Mouse (Mus musculus) CH12.LX (cell line): Measurements from ENCODE around the gene Ap1g1. TPM values are rescaled to one million over a fixed set of nuclear protein-coding genes. Genes with fewer than 3 reads are reported as not detected.
A peak's percentile ranks its signal among the peaks of the same experiment; 100 is the strongest.

Source experiments
- DNase-seq: peaks from one replicate; pipeline ENCODE4 v3.0.0-alpha.2; 2013; ENCODE audit errors: extremely low read depth
- H3K27ac ChIP-seq: 2 replicates; pipeline ENCODE4 v1.5.1; 2012; ENCODE audit warnings: low read depth, mild to moderate bottlenecking, control low read depth, moderate library complexity; ENCODE audit not compliant: insufficient read depth
- H3K27me3 ChIP-seq: replicated peaks from 2 replicates; pipeline ENCODE3; 2012; ENCODE audit warnings: inconsistent platforms
- H3K36me3 ChIP-seq, 2 experiments: replicated peaks in 1 of 2; 2 replicates each; pipeline versions ENCODE3 to v1.6.1; 2012; ENCODE audit warnings: inconsistent platforms in 1 of 2, low read length in 1 of 2, mild to moderate bottlenecking in 1 of 2, mixed read lengths in 1 of 2, moderate library complexity in 1 of 2; ENCODE audit not compliant: control insufficient read depth in 1 of 2, insufficient read depth in 1 of 2
- H3K4me1 ChIP-seq, 2 experiments: 2 replicates each; pipeline ENCODE4 v1.6.1; 2012; ENCODE audit warnings: inconsistent platforms in 1 of 2, moderate library complexity in 1 of 2; ENCODE audit not compliant: insufficient read depth in 2 of 2, control insufficient read depth in 1 of 2
- H3K4me2 ChIP-seq: 2 replicates; pipeline ENCODE4 v1.6.1; 2012; ENCODE audit warnings: low read depth, mild to moderate bottlenecking, control low read depth; ENCODE audit not compliant: poor library complexity, insufficient read depth, severe bottlenecking
- H3K4me3 ChIP-seq, 3 experiments: fragments of 150-350 bp in 1 of 3; sonication (generic) in 1 of 3; replicated peaks in 1 of 3; 2 replicates each; pipeline versions ENCODE3 to v1.5.1; 2011 to 2012; ENCODE audit warnings: low read depth in 2 of 3, low read length in 2 of 3, mild to moderate bottlenecking in 2 of 3, moderate library complexity in 2 of 3, control low read depth in 1 of 3, improper control_type of control experiment in 1 of 3, inconsistent platforms in 1 of 3, mixed read lengths in 1 of 3; ENCODE audit not compliant: poor library complexity in 1 of 3
- H3K79me2 ChIP-seq: replicated peaks from 2 replicates; pipeline ENCODE4 v1.6.1; 2012; ENCODE audit warnings: mild to moderate bottlenecking, moderate library complexity; ENCODE audit not compliant: control insufficient read depth, poor library complexity, insufficient read depth, severe bottlenecking; ENCODE audit errors: extremely low read depth
- H3K9ac ChIP-seq: 2 replicates; pipeline ENCODE4 v1.6.1; 2012; ENCODE audit warnings: low read depth, mild to moderate bottlenecking, control low read depth, moderate library complexity; ENCODE audit not compliant: insufficient read depth
- H3K9me3 ChIP-seq: replicated peaks from 2 replicates; pipeline ENCODE3; 2012; ENCODE audit warnings: low read length, inconsistent platforms, mixed read lengths
- BHLHE40 ChIP-seq: IDR thresholded peaks from 2 replicates; pipeline ENCODE4 v1.6.1; 2011; ENCODE audit warnings: mild to moderate bottlenecking, low read depth, low read length, improper control_type of control experiment
- CHD1 ChIP-seq: IDR thresholded peaks from 2 replicates; pipeline ENCODE4 v1.6.1; 2012; ENCODE audit warnings: low read depth, low read length, improper control_type of control experiment, inconsistent platforms
- CHD2 ChIP-seq: IDR thresholded peaks from 2 replicates; pipeline ENCODE4 v1.6.1; 2011; ENCODE audit warnings: low read length, improper control_type of control experiment
- ELF1 ChIP-seq: IDR thresholded peaks from 2 replicates; pipeline ENCODE4 v1.6.1; 2014; ENCODE audit warnings: low read depth, mild to moderate bottlenecking, inconsistent platforms, low read length, improper control_type of control experiment
- EP300 ChIP-seq: IDR thresholded peaks from 2 replicates; pipeline ENCODE4 v1.6.1; 2011; ENCODE audit warnings: low read length, improper control_type of control experiment
- ETS1 ChIP-seq: conservative IDR thresholded peaks from 2 replicates; pipeline ENCODE4 v1.6.1; 2012; ENCODE audit warnings: low read depth, mild to moderate bottlenecking, inconsistent platforms, low read length, improper control_type of control experiment, moderate library complexity
- IRF4 ChIP-seq: IDR thresholded peaks from 2 replicates; pipeline ENCODE4 v1.6.1; 2014; ENCODE audit warnings: low read depth, mild to moderate bottlenecking, inconsistent platforms, low read length, improper control_type of control experiment
- JUN ChIP-seq: IDR thresholded peaks from 2 replicates; pipeline ENCODE4 v1.6.1; 2011; ENCODE audit warnings: low read depth, mild to moderate bottlenecking, low read length, improper control_type of control experiment, moderate library complexity; ENCODE audit not compliant: insufficient read depth
- JUND ChIP-seq: conservative IDR thresholded peaks from 2 replicates; pipeline ENCODE4 v1.6.1; 2011; ENCODE audit warnings: low read depth, low read length, improper control_type of control experiment
- MEF2A ChIP-seq: IDR thresholded peaks from 2 replicates; pipeline ENCODE4 v1.6.1; 2014; ENCODE audit warnings: low read depth, mild to moderate bottlenecking, inconsistent platforms, low read length, improper control_type of control experiment, borderline replicate concordance
- MXI1 ChIP-seq: IDR thresholded peaks from 2 replicates; pipeline ENCODE4 v1.6.1; 2011; ENCODE audit warnings: mild to moderate bottlenecking, low read depth, low read length, improper control_type of control experiment
- MYC ChIP-seq: IDR thresholded peaks from 2 replicates; pipeline ENCODE4 v1.6.1; 2011; ENCODE audit warnings: low read depth, mild to moderate bottlenecking, improper control_type of control experiment, low read length
- NRF1 ChIP-seq: IDR thresholded peaks from 2 replicates; pipeline ENCODE4 v1.6.1; 2014; ENCODE audit warnings: low read depth, mild to moderate bottlenecking, inconsistent platforms, low read length, improper control_type of control experiment, moderate library complexity
- RCOR1 ChIP-seq: conservative IDR thresholded peaks from 2 replicates; pipeline ENCODE4 v1.6.1; 2012; ENCODE audit warnings: low read depth, mild to moderate bottlenecking, inconsistent platforms, low read length, improper control_type of control experiment
- TBP ChIP-seq: conservative IDR thresholded peaks from 2 replicates; pipeline ENCODE4 v1.6.1; 2011; ENCODE audit warnings: low read depth, low read length, improper control_type of control experiment
- TCF12 ChIP-seq: IDR thresholded peaks from 2 replicates; pipeline ENCODE4 v1.6.1; 2014; ENCODE audit warnings: low read depth, mild to moderate bottlenecking, inconsistent platforms, low read length, improper control_type of control experiment
- ZC3H11A ChIP-seq: IDR thresholded peaks from 2 replicates; pipeline ENCODE4 v1.6.1; 2012; ENCODE audit warnings: low read depth, mild to moderate bottlenecking, inconsistent platforms, low read length, improper control_type of control experiment
- ZMIZ1 ChIP-seq: IDR thresholded peaks from 2 replicates; pipeline ENCODE4 v1.6.1; 2012; ENCODE audit warnings: low read depth, mild to moderate bottlenecking, inconsistent platforms, low read length, improper control_type of control experiment
- dilution Hi-C: fragments of 300-500 bp; cut with MboI; formaldehyde crosslinking; loops from 2 replicates; pipeline ENCODE4 v1.14.3; 2020; ENCODE audit warnings: low sequenced_read_pairs; ENCODE audit not compliant: extremely low pct_unique_long_range_greater_than_20kb, extremely low pct_ligation_motif_present
- in situ Hi-C: fragments of 300-500 bp; cut with MboI; formaldehyde crosslinking; loops from 3 replicates; pipeline ENCODE4 v1.14.3; 2019; ENCODE audit warnings: low sequenced_read_pairs, low pct_ligation_motif_present, low pct_unique_long_range_greater_than_20kb, mixed read lengths
- polyA plus RNA-seq: library from polyadenylated mRNA; unstranded; fragments of >175 nt; gene quantifications from 2 replicates; pipeline ENCODE4 v1.2.1, GENCODE M21; 2012; ENCODE audit warnings: low read depth; ENCODE audit not compliant: insufficient read length
- total RNA-seq, 2 experiments: library from RNA; depleted of rRNA; stranded (reverse); fragments of 300-350 nt in 1 of 2; fragments of >200 nt in 1 of 2; gene quantifications; 2 replicates each; pipeline ENCODE4 v1.2.3; 2012 to 2014

The Ap1g1 gene
- total and polyA plus RNA-seq, 3 experiments = 29.5 to 60.4 (median 40.8) TPM

DNA sequence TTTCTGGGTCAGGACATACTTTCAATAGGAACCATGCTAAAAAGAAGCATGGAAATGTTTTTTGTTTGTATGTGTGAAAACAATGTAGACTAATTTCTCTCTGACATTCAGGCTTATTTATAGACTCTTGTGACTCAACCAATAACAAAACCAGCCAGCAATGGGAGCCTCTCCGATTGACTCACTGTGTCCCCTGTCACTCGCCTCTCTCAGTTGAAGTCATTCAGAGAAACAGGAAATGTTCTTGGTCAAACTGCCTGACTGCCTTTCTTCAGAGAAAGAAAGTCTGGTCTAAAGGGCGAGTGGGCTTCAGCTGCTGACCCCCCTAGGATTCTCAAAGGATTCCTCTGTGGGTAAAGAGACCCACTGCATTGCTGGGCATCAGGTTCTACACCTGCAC, 5.2 kb upstream of the Ap1g1 start:
- peak overlapping the region; percentile 64 for H3K4me2 ChIP-seq
- DNase-seq = peak; percentile 68
- H3K36me3 ChIP-seq = no peaks in the 10 kb centered on the region
- H3K79me2 ChIP-seq = no peaks in the 10 kb centered on the region
- peak; percentile 74 for TF ChIP-seq EP300
- peak; percentile 92 for TF ChIP-seq IRF4
- TF ChIP-seq ZC3H11A = no peak
- no peak for TF ChIP-seq CHD2
- TF ChIP-seq TCF12 = 0 out of 2 replicates have a peak, but pooled peaks have one; percentile 33
- TF ChIP-seq ELF1 = peak; percentile 61
- TF ChIP-seq ZMIZ1 = no peak
- TF ChIP-seq BHLHE40 = peak; percentile 74
- TF ChIP-seq MEF2A = peak; percentile 92
- no peak for TF ChIP-seq MXI1
- peak; percentile 79 for TF ChIP-seq JUND
- TF ChIP-seq JUN = peak; percentile 65
- 0 out of 2 replicates have a peak, but pooled peaks have one; percentile 28 for TF ChIP-seq RCOR1
- no peak for TF ChIP-seq NRF1
- TF ChIP-seq TBP = no peak
- TF ChIP-seq ETS1 = peak; percentile 77
- H3K27me3 ChIP-seq = peaks cover 4% of the 10 kb centered on the region
- H3K9ac ChIP-seq = 0 out of 2 replicates have a peak overlapping the region, but pooled peaks have one; percentile 1
- H3K9me3 ChIP-seq = no peaks in the 10 kb centered on the region
- dilution Hi-C loops = no loop called here
- no peak overlapping the region for H3K27ac ChIP-seq
- in situ Hi-C loops = no loop called here
- peaks cover 5 to 17% of the 10 kb centered on the region in 2 experiments for H3K4me1 ChIP-seq
- no peak overlapping the region for H3K4me3 ChIP-seq

- peak overlapping the region; percentile 48 for H3K4me2 ChIP-seq
- peaks cover 36% of the 10 kb centered on the region for H3K79me2 ChIP-seq
- H3K27me3 ChIP-seq = peaks cover 4% of the 10 kb centered on the region
- dilution Hi-C loops (no loop called here), in situ Hi-C loops (no loop called here)
- no peaks in the 10 kb centered on the region for H3K36me3 ChIP-seq
- no peaks in the 10 kb centered on the region for H3K9me3 ChIP-seq
- H3K4me1 ChIP-seq = peaks cover 5 to 37% of the 10 kb centered on the region in 2 experiments
- TF ChIP-seq CHD1 = peak; percentile 54; the same call in 1 of the 2 replicates
- no peak for TF ChIP-seq ZC3H11A
- TF ChIP-seq MYC = peak; percentile 33; the same call in 1 of the 2 replicates
- H3K27ac ChIP-seq = no peak overlapping the region
- H3K4me3 ChIP-seq = peak overlapping the region in 2 of 3 experiments; percentile 59 to 96
- H3K9ac ChIP-seq = no peak overlapping the region
- DNase-seq = no peak
Measured at GRCm38 (mm10) chr8:109777851-109778250, 503 bp upstream of the Ap1g1 start.
